Mouse (Mus musculus) T-helper 17 cell (primary cell): Measurements from ENCODE around the gene Zfp536.
"Not testable (repeated sequence)": the region's sequence is repeated elsewhere in the genome, so short reads cannot be mapped to it uniquely, and the experiment has no call there.

Experiments
- in situ Hi-C, 2 experiments: fragments of 300-600 bp; cut with MboI, MseI; formaldehyde crosslinking; loops; 1 replicate in 1 of 2; 2 replicates in 1 of 2; pipeline ENCODE4 v1.15.1; 2025; ENCODE audit warnings: high pct_unique_total_duplicates in 2 of 2

Zfp536 gene

DNA sequence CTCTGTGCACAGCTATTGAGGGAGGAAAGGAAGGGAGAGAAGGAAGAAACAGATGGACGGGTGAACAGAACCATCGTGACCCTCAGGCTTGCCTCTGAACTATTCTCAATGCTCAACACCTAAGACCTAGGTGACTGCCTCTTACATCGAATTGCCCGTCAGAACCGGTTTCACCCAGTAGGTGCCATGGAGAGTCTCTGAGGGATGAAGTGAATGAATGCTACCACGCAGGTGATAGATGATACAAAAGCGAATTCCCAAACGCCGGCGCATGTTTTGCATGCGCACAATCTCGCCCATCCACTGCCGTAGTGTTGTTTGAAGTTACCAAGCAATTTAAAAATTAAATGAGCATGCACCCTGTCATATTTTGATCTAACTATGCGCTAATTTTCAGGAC is 164.9 kb downstream of the Zfp536 start:
- in situ Hi-C loops: no loop called here

DNA sequence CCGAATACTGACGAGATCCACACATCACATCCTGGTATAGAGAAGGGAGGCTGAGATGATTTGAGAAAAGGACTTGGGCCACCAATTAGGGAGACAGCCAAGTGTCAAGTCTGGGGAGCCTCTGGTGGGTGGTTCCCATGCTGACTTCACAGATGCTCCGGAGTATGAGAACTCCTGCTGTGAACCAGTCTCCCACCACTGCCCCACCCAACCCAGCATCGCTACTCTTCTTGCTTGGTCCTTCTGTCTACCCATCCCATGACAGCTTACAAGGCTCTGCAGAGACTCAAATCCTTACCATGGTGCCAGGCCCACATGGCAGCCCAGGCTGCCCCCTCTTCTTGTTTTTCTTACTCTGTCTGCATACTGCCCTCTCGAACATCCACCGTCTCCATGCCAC is 165.5 kb downstream of the Zfp536 start:
- in situ Hi-C loops: no loop called here

DNA sequence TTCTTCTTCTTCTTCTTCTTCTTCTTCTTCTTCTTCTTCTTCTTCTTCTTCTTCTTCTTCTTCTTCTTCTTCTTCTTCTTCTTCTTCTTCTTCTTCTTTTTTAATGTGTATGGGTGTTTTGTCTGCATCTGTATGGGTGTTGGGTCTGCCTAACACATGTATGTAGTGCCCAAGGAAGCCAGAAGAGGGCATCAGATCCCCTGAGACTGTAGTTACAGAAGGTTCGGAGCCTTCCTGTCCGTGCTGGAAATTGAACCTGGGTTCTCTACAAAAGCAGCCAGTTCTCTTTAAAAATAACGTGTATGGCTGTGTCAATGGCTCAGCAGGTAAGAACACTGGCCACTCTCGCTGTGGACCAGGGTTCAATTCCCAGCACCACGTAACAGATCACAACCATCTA is 167.0 kb downstream of the Zfp536 start:
- in situ Hi-C loops: no loop called here

DNA sequence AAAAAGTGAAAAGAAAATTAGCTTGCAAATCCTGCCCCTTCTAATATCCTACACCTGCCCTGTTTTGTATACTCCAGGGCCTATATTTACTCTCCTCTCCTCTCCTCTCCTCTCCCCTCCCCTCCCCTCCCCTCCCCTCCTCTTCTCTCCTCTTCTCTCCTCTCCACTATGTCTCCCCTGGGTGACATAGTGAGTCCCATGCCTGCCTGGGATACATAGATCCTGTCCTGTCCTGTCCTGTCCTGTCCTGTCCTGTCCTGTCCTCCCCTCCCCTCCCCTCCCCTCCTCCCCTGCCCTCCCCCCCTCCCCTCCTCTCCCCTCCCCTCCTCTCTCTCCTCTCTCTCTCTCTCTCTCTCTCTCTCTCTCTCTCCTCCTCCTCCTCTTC is 169.9 kb downstream of the Zfp536 start:
- in situ Hi-C loops: not testable (repeated sequence)

DNA sequence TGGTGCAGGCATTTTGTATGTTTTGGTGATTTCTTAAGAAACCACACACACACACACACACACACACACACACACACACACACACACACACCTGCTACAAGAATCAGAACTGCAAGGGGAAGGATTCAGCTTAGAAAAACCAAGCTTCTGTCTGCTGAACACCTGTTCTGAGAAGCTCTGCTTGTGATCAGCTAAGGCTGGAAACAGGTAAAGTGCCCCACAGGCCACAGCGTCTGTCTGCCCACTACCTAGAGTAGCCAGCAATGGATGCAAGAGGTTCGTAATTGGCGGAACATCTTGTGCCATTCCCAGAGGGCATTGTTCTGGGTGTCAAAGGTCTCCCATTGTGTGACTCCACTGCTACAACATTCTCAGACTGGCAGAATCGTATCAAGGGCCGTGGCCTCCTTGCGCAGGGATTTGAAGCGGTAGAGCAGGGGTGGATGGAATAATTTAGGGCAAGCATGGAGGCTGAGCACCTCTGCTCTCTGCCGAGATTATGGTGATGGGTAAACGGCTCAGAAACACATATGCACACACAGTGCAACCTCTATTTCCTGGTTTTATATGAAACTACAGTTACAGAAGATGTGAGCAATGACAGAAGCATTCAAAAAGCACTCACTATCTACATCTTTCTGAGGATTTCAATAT is 170.4 kb downstream of the Zfp536 start:
- in situ Hi-C loops: no loop called here

DNA sequence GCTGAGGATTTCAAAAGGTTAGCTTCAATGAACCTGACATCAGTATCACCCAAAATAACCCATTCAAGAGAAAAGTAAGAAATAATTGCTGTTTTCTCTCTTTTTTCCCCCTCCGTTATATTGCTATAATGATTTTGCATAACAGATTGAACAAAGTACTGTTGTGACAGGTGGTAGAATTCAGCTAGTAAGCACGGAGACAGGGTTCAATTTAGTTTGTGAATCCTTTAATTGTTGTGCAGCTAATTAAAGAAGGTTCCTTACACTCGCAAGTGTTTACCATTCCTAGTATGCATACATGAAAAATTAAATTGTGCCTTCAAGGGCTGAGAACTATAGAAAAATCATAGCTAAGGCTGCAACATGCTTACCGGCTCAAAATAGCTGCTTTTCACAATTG is 173.1 kb downstream of the Zfp536 start:
- in situ Hi-C loops: no loop called here

DNA sequence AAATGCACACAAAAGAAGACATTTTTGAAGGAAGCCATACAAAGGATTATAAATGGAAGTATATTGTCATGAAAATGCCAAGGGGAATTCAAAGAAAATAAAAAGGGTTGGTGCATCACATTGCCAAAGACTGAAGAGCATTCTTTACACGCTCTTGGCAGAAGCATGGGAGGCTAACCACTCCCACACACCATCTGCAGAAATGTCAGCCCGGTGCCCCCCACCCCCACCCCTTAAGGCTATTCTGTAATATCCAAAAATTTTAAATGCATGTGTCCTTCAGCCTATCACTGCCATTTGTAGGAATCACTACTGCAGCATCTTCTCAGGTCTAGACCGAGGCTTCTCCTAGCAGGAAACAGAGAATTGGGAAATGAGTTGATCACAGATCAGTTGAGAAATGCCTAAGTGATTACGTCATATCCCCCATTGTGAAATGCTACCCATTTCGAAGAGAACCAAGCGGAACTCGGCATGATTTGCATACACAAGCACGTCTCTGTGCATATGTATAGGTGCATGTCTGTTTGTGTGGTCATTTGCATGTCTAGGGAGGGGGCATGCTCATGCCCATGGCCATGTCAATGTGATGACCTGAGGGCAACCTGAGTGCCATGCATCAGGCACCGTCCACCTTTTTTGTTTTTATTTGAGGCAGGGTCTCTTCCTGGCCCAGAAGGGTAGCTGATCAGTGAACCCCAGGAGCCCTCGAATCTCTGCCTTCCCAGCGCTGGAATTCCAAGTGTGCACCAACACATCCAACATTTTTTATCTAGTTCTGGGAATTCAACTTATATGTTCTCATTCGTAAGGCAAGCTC is 179.0 kb downstream of the Zfp536 start:
- in situ Hi-C loops: no loop called here

DNA sequence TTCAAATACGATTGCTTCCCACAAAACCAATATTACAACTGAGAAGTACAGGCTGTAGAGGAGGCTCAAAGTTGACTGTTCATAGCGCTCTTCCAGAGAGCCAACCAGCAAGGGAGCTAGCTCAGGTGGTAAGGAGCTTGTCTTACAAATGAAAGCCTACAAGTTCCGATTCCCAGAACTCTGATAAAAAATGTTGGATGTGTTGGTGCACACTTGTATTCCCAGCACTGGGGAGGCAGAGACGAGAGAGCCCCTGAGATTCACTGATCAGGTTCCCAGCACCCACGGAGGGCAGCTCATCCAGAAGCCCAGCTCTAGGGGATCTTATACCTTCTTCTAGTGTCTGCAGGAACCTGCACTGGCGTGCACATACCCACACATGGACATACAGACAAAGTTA is 179.9 kb downstream of the Zfp536 start:
- in situ Hi-C loops: no loop called here

DNA sequence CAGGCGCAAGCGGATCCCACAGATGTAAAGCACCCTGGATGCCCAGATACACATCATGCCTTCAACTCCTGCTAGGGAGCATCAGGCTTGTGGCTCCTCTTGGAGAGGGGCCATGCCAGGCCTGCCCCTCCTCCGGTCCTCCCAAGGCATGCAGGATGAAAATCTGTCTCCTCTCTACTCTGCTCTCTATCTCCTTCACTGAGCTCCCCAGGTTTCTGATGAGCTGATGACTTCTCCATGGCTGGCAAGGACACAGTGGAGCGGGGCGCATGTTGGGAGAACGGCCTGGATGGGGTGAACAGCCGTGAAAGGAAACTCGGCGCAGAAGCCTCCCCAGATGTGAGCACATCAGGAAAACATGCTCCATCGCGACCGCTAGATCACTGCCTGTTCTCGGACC is 186.7 kb downstream of the Zfp536 start:
- in situ Hi-C loops: no loop called here

DNA sequence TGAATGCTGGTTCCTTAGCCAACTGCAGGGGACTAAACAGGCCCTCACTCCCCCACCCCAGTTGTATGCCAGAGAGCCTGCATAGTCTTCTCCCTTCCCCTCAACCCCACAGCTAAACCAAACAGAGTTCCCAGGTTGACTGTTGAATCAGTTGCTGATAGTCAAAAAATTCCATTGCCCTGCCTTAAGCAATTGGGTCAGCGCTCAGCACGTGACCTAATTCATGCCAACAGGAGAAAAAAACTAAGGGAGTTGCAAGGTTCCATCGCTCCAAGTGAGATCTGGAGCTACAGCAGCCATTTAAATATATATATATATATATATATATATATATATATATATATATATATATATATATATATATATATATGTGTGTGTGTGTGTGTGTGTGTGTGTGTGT is 192.2 kb downstream of the Zfp536 start:
- in situ Hi-C loops: no loop called here

DNA sequence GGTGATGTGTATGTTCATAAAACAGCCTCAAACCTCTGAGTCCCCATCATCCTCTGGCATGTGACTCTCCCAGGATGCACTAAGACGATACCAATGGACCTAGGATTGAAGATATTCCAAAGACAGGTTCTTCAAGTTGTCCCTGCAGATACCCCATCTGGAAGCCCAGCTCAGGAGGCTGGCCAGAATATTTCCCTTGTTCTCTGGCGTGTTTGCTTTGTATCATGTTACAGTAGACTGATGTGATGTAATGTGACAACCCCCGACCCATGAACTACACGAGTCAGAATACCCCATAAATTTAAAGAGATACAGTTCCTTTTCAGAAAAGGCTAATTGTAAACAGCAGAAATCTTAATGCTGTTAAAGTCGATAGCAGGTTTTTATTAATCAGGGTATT is 192.9 kb downstream of the Zfp536 start:
- in situ Hi-C loops: no loop called here

DNA sequence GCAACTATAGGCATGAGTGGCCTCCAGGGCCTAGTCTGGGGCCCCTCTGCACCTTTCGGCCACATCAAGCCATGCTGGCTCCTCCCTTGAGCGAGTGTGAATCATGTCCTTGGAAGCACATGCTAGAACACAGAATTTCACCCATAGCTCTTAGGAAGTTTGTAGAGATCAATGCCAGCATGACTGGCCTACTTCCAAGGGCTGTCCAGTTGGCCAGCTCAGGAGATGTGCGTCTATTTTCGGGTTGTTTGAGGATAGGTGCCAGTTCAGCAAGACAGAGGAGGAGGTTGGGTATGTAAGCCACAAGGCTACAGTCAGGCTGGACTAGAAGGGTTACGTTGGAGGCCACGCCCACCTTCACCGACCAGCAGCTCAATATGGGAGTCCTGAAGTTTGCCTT is 201.4 kb downstream of the Zfp536 start:
- in situ Hi-C loops: no loop called here

DNA sequence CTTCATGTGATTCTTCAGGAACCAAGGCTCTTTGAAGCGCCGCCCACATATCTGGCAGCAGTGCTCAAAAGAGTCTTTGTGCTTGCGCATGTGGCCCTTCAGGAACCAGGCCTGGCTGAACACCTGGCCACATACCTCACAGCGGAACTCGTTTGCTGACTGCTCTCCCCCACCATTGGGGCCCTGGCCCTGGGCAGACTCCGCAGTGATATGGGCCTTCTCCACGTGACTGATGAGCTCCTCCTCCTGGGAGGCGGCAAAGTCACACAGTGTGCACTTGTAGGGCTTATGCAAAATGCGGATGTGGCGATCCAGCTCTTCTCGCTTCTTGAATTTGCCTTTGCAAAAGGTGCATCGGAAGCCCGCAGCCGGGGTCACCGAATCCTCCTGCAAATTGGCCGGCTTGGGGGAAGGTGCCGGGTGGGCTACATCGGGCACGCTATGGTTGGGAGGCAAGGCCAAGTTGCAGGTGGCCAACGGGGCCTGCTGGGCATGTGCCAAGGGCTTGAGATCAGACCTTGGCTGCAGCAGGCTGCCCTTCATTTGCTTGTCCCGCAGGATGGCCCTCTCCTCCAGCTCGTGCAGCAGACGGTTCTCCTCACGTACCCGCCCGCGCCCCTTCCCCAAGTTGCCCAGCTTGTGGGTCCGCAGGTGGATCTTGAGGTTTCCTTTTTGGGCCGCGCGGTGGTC is 204.5 kb downstream of the Zfp536 start:
- in situ Hi-C loops: no loop called here

DNA sequence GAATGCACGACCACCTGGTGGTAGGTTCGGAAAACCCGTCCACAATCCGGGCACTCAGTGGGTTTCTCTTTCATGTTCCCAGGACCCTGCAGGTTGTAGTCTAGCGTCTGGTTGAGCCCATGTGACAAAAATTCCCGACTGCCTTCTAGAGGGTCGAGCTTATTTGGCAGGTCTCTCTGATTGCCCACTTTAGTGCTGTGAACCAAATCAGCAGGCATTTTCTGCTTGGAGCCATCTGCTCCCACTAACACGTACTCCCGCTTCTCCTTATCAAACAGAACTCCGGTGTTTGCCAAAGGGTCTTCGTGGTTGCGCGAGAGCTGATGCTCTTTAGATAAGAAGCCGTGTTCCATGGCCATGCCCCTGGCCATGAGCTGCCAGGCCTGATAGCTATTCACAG is 205.4 kb downstream of the Zfp536 start:
- in situ Hi-C loops: no loop called here

DNA sequence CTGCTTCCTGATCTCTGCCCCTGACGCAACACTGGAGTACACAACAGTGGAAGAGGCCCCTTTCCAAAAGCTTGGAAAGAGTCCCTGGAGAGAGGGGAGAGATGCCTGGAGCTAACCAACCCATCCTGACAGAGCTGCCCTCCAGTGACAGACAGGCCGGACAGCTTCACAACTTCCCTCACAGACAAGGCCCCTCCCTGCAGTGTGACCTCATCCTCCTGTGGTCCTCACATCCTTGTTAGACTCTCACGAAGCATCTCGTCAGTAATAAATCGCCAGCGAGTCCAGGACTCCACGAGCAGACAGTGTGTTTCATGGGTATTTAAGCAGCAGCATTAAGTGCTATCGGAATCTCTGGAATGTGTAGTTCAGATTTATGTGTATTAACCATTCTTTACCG is 207.4 kb downstream of the Zfp536 start:
- in situ Hi-C loops: no loop called here

DNA sequence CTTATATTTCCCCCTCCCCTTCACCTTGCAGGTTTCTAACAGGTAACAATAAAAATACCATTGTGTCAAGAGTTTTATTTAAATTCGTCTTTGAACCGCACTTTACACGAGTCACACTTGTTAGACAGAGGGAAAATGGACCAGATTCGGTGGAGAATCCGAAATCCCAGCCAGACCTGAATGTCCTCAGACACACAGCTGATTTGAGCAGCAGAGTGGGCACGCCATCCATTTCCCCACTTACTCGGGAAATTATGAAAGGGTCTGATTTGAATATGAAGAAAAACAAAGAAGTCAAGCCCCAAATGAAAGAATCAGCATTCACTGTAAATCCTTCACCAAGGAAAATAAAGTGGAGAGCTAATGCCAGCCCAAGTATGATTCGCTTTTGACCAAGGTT is 208.1 kb downstream of the Zfp536 start:
- in situ Hi-C loops: no loop called here

DNA sequence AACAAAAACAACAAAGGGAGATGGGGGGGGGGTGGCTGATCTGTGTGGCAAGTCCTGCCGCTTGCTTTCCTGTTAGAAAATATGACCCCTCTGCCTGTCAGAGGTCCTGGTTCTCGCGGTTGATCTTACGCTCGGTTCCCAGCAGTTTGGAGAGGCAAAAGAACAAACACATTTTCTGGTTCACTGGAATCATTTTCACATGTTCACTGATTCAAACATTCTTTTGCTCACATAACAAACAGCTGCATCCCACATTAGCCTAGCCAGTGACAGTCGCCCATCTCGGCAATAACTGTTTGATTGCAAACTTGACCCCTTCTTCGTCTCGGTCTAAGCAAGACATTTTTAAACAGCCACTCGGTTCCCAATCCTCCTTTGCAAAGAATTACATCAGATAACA is 208.8 kb downstream of the Zfp536 start:
- in situ Hi-C loops: no loop called here

DNA sequence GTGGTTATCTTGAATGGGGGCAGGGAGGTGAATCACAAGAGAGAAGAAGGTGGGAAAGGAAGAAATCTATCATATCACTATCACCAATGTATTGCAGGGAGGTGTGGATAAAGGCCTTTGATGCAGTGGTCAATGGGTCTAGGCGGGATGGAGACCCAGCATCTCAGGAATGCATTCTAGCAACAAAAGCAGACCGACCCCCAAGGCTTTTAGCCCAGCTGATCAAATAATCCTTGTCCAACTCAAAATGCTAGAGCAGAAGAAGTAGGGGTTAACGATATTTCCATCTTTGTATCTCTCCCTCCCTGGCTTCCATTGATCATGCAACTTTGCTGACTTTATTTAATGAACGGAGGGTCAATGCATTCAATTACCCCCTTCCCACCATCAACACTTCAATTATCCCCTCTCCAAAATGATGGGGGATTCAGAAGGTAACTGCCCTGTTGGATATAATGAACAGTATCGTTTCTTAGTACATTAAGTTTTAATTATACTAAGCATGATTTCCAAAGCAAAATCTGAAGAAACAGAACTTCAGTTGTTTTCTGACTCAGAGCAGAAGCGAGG is 209.5 kb downstream of the Zfp536 start:
- in situ Hi-C loops: no loop called here

DNA sequence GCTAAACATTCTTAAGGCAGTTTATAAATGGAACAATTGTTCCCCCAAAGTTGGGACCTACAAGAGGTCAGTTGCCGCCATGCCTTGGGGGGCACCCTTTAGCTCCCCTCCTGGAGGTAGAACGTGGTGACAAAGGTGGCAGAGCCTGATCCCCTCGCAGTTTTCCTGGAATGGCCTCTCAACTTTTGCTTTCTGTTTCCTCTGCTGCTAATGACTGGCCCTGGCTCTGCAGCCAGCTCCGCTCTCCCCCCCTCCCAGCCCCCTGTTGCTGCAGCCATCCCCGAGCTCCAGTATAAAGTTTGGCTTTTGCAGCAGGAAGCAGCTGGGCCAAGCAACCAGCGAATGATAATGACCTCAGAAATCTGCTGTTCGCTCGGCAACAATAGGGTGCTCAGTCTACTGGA is 210.3 kb downstream of the Zfp536 start:
- in situ Hi-C loops: no loop called here

DNA sequence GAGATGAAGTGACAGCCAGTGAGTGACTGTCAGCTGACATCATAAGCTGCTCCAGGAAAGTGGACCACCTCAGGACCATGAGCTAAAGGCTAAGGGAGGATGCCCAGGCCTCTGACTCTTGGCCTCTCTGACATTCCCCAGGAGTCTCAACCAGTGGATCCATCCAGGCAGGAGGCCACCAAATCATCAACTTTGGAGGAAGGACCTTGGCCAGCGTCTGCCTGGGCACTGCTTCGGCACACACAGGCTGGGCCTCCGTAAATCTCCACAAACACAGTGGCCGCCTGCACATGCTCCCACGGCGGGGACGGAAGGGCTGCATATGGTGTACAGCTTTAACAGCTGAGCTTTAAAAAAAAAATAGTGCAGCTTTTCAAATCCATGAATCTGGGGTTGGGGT is 210.9 kb downstream of the Zfp536 start:
- in situ Hi-C loops: no loop called here

DNA sequence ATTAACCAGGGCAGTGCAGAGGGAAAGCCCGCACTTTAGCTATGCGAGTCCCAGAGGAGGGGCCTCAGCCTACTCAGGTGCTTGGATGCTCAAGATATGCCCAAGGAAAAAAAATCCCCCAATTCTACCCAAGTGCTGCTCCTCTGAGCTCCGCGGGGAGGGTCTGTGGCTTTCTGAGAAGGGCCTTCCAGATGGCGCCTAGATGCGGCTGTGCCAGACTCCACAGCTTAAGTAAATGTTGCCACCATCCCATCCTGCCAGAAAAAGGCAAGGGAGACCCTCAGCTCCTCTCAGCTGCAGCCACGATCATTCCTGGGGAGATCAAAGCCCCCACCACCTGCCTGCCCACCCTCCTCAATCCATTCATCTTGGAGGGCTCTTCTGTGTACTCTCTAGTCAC is 212.9 kb downstream of the Zfp536 start:
- in situ Hi-C loops: no loop called here

DNA sequence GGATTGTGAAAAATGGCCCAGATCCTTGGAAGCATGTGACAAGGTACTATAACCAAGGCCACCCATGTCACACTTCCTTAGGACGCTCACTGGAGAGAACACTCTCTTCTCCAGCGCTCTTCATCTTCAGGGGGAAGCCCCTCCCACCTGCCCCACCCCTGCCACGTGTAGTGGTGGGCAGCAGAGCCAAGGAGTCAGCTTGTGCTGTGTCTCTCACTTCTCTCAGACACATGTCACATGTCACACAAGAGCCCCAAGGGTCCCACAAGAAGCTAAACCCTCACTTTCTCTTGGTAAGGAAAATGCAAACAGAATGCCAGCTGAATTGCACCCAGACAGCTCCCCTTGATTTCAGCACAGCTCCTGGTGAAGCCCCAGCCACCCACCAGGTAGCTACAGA is 213.6 kb downstream of the Zfp536 start:
- in situ Hi-C loops: no loop called here

DNA sequence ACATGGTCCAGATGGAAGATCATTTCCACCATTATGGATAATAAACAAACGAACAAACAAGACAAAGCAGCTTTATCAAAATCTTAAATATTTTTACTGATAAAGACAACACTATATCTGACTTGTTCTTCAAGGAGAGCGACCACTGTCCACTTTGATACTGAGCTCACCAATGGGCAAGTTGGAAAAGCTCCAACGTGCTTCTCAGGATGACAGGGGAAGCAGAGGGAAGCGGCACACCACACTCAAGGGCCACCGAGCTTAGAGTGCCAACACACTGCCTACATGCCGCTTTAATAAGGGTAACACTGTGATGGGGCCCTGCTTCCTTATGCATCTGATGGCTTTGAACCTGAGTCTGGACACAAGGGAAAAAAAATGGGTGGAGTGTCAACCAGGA is 214.1 kb downstream of the Zfp536 start:
- in situ Hi-C loops: no loop called here
